Mouse (Mus musculus): ENCODE results near the gene Spata16. TPM values are rescaled to one million over a fixed set of nuclear protein-coding genes. Genes with fewer than 3 reads are reported as not detected.

Spata16 gene
- not detected in 2 replicates for polyA plus RNA-seq (2015; fragmentation: Nextera tagmentation; extraction: Ambion mirVana)

DNA sequence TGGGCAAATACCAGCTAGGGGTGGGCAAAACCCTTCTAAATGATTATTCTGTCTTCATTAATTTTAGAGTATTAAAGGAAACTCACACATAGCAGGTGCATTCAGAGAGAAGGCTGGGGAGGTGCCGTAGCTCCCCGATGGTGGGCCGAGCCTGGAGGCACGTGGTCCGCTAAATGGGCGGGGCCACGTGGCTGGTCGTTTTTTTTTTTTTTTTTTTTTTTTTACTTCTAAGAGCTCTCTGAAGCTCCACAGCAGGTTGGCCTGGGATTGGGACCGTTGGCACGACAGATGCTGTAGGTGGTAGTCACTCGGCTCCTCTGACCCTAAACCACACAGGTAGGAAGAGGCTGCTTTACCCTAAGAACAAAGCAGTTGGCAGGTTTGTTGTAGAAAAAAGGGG is at the start of gene Spata16:
Gene Spata16, plus strand, starts transcription at position 219 of the 400 bp plus-strand sequence.
- Histone ChIP-seq H3K27ac (ENCODE audit: low read length) (no peak within 1 kb of the TSS), H3K4me3 (ENCODE audit: low read length) (no peak within 1 kb of the TSS), H3K4me2 (replicated peaks; ENCODE audit: low read depth, low read length) (no peak within 1 kb of the TSS), H3K4me1 (ENCODE audit: insufficient read depth, low read length) (no peaks in the 10 kb centered on the region), H3K36me3 (ENCODE audit: insufficient read depth, low read length) (no peaks in the 10 kb centered on the region), H3K9me3 (ENCODE audit: low read length) (no peaks in the 10 kb centered on the region), H3K27me3 (ENCODE audit: insufficient read depth, low read length) (no peaks in the 10 kb centered on the region), H3K9ac (replicated peaks; ENCODE audit: low read length) (no peak within 1 kb of the TSS)
- no peak for ATAC-seq (ENCODE audit: low FRiP score, low TSS enrichment)
- WGBS: 70% methylated on average over 11 of the region's 11 CpGs

DNA sequence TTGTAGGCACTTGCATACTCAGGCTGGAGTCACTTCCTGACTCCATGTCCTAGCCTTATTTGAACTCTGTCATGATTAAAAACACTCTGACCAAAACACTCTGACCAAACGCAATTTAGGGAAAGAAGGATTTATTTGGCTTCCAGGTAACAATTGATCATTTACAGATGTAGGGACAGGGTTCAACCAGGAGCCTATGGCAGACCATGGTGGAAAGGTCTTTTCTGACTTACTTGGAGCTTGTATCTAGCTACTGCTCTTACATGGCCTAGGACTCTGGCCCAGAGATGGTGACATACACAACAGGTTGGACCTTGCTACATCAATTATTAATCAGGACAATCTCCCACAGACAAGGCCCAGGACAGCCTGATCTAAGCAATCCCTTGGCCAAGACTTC is 32.6 kb upstream of the Spata16 start:
- Histone ChIP-seq H3K9ac (replicated peaks; ENCODE audit: low read length) (no peak overlapping the region), H3K27ac (ENCODE audit: low read length) (no peak overlapping the region), H3K4me2 (replicated peaks; ENCODE audit: low read depth, low read length) (no peak overlapping the region), H3K27me3 (ENCODE audit: insufficient read depth, low read length) (no peaks in the 10 kb centered on the region), H3K4me1 (ENCODE audit: insufficient read depth, low read length) (no peaks in the 10 kb centered on the region), H3K4me3 (ENCODE audit: low read length) (no peak overlapping the region), H3K9me3 (ENCODE audit: low read length) (no peaks in the 10 kb centered on the region), H3K36me3 (ENCODE audit: insufficient read depth, low read length) (no peaks in the 10 kb centered on the region)
- ATAC-seq (ENCODE audit: low FRiP score, low TSS enrichment): no peak
- WGBS: 77% methylated on average over 1 of the region's 1 CpGs

DNA sequence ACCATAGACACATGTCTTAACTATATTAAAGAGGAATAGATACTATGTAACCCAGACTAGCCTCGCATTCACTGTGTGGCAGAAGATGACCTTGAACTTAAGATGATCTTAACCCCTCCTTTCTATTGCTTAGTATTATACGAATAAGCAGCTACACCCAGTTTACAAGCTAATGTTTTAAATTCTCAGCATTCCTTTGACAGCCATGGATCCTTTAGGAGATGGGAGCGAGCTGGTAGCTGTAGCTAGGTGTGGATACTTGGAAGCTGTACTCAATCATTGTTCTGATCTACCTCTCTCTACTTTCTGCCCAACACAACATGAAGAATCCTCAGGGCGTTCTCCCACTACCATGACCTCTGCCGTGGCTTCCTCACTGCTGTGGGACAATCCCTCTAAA is 28.9 kb upstream of the Spata16 start:
- Histone ChIP-seq H3K9me3 (ENCODE audit: low read length) (no peaks in the 10 kb centered on the region), H3K4me2 (replicated peaks; ENCODE audit: low read depth, low read length) (no peak overlapping the region), H3K9ac (replicated peaks; ENCODE audit: low read length) (no peak overlapping the region), H3K4me3 (ENCODE audit: low read length) (no peak overlapping the region), H3K36me3 (ENCODE audit: insufficient read depth, low read length) (no peaks in the 10 kb centered on the region), H3K27me3 (ENCODE audit: insufficient read depth, low read length) (no peaks in the 10 kb centered on the region), H3K27ac (ENCODE audit: low read length) (no peak overlapping the region), H3K4me1 (ENCODE audit: insufficient read depth, low read length) (no peaks in the 10 kb centered on the region)
- ATAC-seq (ENCODE audit: low FRiP score, low TSS enrichment): no peak
- WGBS: 78% methylated on average over 5 of the region's 5 CpGs

DNA sequence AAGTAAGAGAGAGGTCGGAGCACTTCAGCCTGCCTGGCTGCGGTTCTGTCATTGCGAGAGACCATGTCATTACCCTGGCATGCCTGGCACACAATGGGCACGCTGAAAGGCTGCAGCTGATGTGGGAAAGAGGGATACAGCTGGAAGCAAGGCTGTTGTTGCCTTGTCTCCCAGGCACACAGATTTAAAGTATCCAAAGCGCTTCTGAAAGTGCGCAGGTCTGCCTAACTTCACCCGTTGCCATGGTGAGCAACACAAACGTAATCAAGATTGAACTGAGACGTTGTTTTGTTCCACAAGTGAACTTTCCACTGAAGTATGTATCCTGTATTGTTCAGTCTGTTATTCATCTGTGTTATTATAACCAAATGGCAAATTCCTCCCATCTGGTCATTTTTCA is 1.8 kb downstream of the Spata16 start:
- Histone ChIP-seq H3K4me2 (replicated peaks; ENCODE audit: low read depth, low read length) (no peak overlapping the region), H3K4me3 (ENCODE audit: low read length) (no peak overlapping the region), H3K27ac (ENCODE audit: low read length) (no peak overlapping the region), H3K27me3 (ENCODE audit: insufficient read depth, low read length) (no peaks in the 10 kb centered on the region), H3K9me3 (ENCODE audit: low read length) (no peaks in the 10 kb centered on the region), H3K4me1 (ENCODE audit: insufficient read depth, low read length) (no peaks in the 10 kb centered on the region), H3K36me3 (ENCODE audit: insufficient read depth, low read length) (no peaks in the 10 kb centered on the region), H3K9ac (replicated peaks; ENCODE audit: low read length) (no peak overlapping the region)
- 86% methylated on average over 9 of the region's 9 CpGs for WGBS
- ATAC-seq (ENCODE audit: low FRiP score, low TSS enrichment): no peak

DNA sequence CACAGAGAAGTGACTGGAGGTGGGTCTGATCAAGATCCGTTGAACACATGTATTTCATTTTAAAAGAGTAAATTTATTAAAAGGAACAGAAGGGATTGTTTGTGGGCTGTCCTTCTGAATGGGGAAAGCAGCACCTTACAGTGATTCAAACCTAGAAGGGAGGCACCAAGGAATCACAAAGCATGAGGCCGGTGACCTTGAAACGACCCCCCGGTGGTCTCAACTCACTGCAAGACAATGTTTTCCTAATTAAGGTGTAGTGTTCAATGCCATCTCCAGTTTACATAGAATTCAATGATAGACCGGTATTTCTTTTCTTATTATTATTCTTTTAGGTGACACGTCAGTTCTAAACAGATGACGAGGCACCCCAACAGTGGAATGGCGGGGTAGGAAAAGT is 2.4 kb downstream of the Spata16 start:
- Histone ChIP-seq H3K36me3 (ENCODE audit: insufficient read depth, low read length) (no peaks in the 10 kb centered on the region), H3K27me3 (ENCODE audit: insufficient read depth, low read length) (no peaks in the 10 kb centered on the region), H3K27ac (ENCODE audit: low read length) (no peak overlapping the region), H3K4me2 (replicated peaks; ENCODE audit: low read depth, low read length) (no peak overlapping the region), H3K4me3 (ENCODE audit: low read length) (no peak overlapping the region), H3K4me1 (ENCODE audit: insufficient read depth, low read length) (no peaks in the 10 kb centered on the region), H3K9ac (replicated peaks; ENCODE audit: low read length) (no peak overlapping the region), H3K9me3 (ENCODE audit: low read length) (no peaks in the 10 kb centered on the region)
- 83% methylated on average over 8 of the region's 8 CpGs for WGBS
- no peak for ATAC-seq (ENCODE audit: low FRiP score, low TSS enrichment)

DNA sequence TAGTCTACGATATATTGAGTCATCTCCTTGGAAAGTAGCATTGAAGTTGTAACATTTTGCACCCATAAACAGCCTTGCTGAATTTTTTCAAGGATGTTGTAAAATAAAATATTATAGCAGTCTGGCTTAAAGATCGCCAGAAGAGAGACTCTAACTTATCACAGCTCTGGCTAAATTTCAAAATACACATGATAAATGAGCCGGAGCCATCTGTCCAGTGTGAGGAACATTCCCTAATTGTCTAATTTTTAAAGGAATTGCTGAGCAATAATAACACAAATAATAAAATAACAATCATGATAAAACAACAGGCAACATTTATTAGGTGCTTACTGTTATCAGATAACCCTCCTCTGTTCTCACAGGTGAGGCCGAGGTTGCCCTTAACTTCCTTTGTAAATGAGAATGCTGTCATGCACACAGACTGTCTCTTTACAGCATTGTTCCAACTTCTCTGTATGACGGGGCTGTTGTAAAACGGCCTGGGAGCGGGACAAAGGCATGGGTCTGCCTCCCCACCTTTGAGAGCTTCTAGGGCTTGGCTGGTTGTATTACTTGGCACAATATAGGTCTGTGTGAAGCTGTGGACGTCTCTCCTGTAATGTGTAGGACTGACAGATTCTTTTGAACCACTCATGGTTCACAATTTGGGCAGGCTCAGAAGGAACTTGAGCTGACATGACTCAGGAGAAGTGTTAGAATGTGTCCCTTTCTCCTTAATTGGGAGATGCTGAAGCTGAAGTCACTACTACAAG is 3.1 kb downstream of the Spata16 start:
- no peak overlapping the region for H3K27ac ChIP-seq (ENCODE audit: low read length)
- 66% methylated on average over 8 of the region's 8 CpGs for WGBS

DNA sequence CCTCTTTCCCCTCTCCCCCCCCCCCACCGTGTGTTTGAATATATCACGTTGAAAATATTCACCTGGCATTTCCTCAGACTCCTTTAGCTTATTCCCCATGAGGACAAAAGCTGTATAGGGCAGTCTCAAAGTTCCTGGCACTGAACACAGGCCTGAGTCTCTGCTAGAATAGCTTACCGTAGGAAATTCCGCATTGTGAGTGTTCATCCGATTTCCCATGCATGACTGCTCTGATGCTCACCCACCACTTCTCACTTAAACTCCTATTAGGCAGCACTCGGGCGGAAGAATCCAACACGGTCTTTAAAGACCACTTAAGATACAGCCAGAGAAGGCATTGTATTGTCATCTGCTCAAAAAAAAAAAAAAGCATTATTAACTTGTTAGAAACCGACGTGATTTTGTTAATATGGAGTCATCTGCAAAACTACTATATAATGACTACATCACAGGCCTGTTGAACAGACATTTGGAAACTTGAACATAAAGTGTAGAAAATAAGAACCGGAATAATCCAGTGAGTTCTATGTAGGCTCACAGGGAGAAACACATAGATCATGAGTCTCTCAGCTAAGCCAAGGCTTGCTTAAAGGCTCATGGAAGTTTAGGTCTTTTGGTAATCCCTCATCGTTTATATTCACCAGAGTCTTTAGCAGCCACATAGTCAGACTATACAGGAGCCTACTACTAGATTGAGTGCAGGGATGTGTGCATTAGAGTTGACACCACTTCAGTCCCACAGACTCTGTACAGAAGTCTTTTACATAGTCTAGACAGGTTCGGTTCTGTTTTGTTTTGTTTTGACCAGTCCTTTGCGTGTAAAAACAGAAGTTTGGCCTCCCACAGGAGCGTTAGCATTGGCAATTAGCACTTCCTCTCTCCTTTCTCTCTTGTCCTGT is 4.2 kb downstream of the Spata16 start:
- no peaks in the 10 kb centered on the region for H3K4me1 ChIP-seq (ENCODE audit: insufficient read depth, low read length)
- ATAC-seq (ENCODE audit: low FRiP score, low TSS enrichment): peak; percentile 73; the same call in 1 of the 2 replicates
- no peaks in the 10 kb centered on the region for H3K9me3 ChIP-seq (ENCODE audit: low read length)
- WGBS: 64% methylated on average over 15 of the region's 15 CpGs
- no peak overlapping the region for H3K4me2 ChIP-seq (replicated peaks; ENCODE audit: low read depth, low read length)
- H3K27me3 ChIP-seq (ENCODE audit: insufficient read depth, low read length): no peaks in the 10 kb centered on the region
- H3K36me3 ChIP-seq (ENCODE audit: insufficient read depth, low read length): no peaks in the 10 kb centered on the region
- no peak overlapping the region for H3K4me3 ChIP-seq (ENCODE audit: low read length)
- no peak overlapping the region for H3K27ac ChIP-seq (ENCODE audit: low read length)
- H3K9ac ChIP-seq (replicated peaks; ENCODE audit: low read length): no peak overlapping the region

More for the DNA sequence above, 3.1 kb downstream of the Spata16 start:
- Histone ChIP-seq H3K4me1 (ENCODE audit: insufficient read depth, low read length) (no peaks in the 10 kb centered on the region), H3K36me3 (ENCODE audit: insufficient read depth, low read length) (no peaks in the 10 kb centered on the region), H3K9ac (replicated peaks; ENCODE audit: low read length) (no peak overlapping the region), H3K4me3 (ENCODE audit: low read length) (no peak overlapping the region), H3K9me3 (ENCODE audit: low read length) (no peaks in the 10 kb centered on the region), H3K27me3 (ENCODE audit: insufficient read depth, low read length) (no peaks in the 10 kb centered on the region), H3K4me2 (replicated peaks; ENCODE audit: low read depth, low read length) (no peak overlapping the region)
- ATAC-seq (ENCODE audit: low FRiP score, low TSS enrichment): no peak

DNA sequence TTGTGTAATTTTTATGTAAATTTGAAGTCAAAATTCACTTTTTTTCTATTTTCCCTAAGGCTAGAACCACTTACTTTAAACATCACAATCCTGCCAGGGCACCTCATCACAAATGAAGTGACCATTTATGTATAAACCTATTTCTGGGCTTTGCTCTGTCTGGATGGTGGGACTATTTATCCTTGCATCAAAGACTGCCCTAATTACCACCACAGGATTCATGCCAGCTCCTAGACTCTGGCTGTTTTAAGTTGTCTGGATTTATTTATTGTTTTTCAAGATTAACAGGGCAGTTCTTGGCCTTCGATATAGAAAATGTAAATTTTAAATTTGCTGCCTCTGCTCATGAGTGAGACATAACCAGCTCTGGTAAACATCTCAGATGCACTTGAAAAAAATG is 6.7 kb downstream of the Spata16 start:
- no peaks in the 10 kb centered on the region for H3K4me1 ChIP-seq (ENCODE audit: insufficient read depth, low read length)
- H3K4me3 ChIP-seq (ENCODE audit: low read length): no peak overlapping the region
- ATAC-seq (ENCODE audit: low FRiP score, low TSS enrichment): no peak
- no peaks in the 10 kb centered on the region for H3K36me3 ChIP-seq (ENCODE audit: insufficient read depth, low read length)
- H3K4me2 ChIP-seq (replicated peaks; ENCODE audit: low read depth, low read length): no peak overlapping the region
- no peaks in the 10 kb centered on the region for H3K27me3 ChIP-seq (ENCODE audit: insufficient read depth, low read length)
- H3K9ac ChIP-seq (replicated peaks; ENCODE audit: low read length): no peak overlapping the region
- no peak overlapping the region for H3K27ac ChIP-seq (ENCODE audit: low read length)
- 83% methylated on average over 1 of the region's 1 CpGs for WGBS
- no peaks in the 10 kb centered on the region for H3K9me3 ChIP-seq (ENCODE audit: low read length)

DNA sequence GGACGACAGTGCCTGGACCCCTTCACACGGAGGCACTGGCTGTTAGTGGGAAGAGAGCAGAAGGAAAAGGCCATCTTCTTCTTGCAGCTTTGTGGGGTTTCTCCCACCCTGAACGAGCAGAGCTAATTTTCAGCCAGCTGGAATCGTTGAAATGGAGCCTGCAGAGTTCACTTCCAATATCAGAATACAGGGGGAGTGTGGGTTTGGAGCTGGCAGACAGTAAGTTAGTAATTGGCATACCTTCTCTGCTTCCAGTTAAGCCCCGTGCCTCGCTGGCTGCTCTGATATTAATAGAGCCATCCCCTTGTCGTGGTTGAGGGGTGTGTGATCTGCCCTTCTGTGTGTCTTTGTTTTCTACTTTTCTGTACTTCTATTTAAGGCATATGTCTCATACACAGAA is 9.4 kb downstream of the Spata16 start:
- H3K4me1 ChIP-seq (ENCODE audit: insufficient read depth, low read length): no peaks in the 10 kb centered on the region
- H3K9me3 ChIP-seq (ENCODE audit: low read length): no peaks in the 10 kb centered on the region
- no peak overlapping the region for H3K4me2 ChIP-seq (replicated peaks; ENCODE audit: low read depth, low read length)
- H3K27ac ChIP-seq (ENCODE audit: low read length): no peak overlapping the region
- H3K9ac ChIP-seq (replicated peaks; ENCODE audit: low read length): no peak overlapping the region
- no peak for ATAC-seq (ENCODE audit: low FRiP score, low TSS enrichment)
- H3K4me3 ChIP-seq (ENCODE audit: low read length): no peak overlapping the region
- H3K36me3 ChIP-seq (ENCODE audit: insufficient read depth, low read length): no peaks in the 10 kb centered on the region
- 74% methylated on average over 7 of the region's 7 CpGs for WGBS
- no peaks in the 10 kb centered on the region for H3K27me3 ChIP-seq (ENCODE audit: insufficient read depth, low read length)

DNA sequence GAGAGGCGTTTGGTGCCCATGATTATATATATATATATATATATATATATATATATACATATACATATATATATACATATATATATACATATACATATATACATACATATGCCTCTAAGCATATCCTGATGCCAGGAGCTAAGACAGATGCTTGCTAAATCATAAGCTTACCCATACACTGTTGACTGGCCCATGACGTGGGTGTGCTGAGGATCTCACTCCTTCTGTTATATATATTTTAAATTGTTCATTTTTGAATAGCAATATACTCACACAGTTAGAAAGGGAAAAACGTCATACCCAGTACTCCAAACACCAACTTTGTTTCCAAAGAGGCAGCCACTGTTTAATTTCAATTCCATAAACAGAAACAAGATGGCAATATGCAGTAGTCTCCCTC is 48.4 kb downstream of the Spata16 start:
- Histone ChIP-seq H3K4me1 (ENCODE audit: insufficient read depth, low read length) (no peaks in the 10 kb centered on the region), H3K36me3 (ENCODE audit: insufficient read depth, low read length) (no peaks in the 10 kb centered on the region), H3K9ac (replicated peaks; ENCODE audit: low read length) (no peak overlapping the region), H3K27me3 (ENCODE audit: insufficient read depth, low read length) (no peaks in the 10 kb centered on the region), H3K9me3 (ENCODE audit: low read length) (no peaks in the 10 kb centered on the region), H3K4me3 (ENCODE audit: low read length) (no peak overlapping the region), H3K4me2 (replicated peaks; ENCODE audit: low read depth, low read length) (no peak overlapping the region), H3K27ac (ENCODE audit: low read length) (no peak overlapping the region)
- ATAC-seq (ENCODE audit: low FRiP score, low TSS enrichment): no peak
- WGBS: 82% methylated on average over 3 of the region's 3 CpGs
